Mouse (Mus musculus): ENCODE measurements around the gene Pde11a.

DNA sequence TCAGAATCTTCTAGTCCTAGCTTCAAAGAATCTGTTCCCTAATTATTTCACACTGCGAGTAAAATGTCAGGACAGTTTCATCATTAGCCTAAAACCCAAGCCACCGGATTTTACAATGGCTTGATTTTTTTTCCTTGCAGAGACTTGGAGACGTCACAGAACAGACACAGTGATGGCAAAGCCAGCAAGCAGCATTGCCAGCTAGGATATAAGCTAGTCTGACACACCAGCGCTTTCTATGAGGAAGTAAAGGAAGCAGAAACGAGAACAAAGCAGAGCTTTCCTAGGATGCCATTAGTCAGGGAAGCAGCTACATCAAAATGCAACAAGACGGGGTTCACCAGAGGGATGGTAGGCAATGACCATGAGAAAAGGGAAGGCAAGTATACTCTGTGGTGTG lies 9.3 kb upstream of the Pde11a start:
- no peak for TF ChIP-seq CTCF (IDR thresholded peaks at IDR 0.05; ENCODE audit: low read depth, low read length)
- no peak for TF ChIP-seq GATA1 (IDR thresholded peaks at IDR 0.05; ENCODE audit: borderline replicate concordance, low read length)
